Mouse (Mus musculus) cerebellum, postnatal 25 days (tissue): ENCODE data around the gene Itga2.

Experiments
- DNase-seq, 2 experiments: peaks; one replicate each; pipeline ENCODE4 v3.0.0; 2021; ENCODE audit warnings: mixed read lengths in 2 of 2

Itga2 gene

DNA sequence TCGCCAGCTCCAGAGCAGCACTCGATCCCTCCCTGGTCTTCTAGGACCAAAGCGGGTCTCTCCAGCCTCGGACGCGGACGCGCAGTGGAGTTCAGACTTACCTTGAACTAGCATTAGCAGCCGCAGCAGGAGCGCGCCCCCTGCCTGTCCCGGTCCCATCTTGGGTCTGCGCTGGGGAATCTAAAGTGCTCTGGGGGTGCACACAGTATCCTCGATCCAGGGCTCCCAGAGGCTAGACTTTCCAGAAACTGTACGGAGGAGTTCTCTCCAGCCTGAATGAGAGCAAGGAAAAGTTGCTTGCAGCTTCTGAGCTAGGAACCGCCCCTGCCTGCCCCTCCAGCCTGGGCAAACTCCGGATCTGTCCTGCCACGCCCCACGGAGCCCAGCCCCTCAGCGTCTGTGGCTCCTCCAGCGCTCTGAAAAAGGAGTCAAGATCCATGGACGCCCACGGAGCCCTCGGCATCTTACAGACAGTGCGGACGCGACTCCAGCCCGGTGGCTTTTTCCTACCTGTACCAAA, at the start of gene Itga2:
Gene Itga2, minus strand, starts transcription at position 326 of the 520 bp plus-strand sequence.
- peak; percentile 20 to 50 for DNase-seq

DNA sequence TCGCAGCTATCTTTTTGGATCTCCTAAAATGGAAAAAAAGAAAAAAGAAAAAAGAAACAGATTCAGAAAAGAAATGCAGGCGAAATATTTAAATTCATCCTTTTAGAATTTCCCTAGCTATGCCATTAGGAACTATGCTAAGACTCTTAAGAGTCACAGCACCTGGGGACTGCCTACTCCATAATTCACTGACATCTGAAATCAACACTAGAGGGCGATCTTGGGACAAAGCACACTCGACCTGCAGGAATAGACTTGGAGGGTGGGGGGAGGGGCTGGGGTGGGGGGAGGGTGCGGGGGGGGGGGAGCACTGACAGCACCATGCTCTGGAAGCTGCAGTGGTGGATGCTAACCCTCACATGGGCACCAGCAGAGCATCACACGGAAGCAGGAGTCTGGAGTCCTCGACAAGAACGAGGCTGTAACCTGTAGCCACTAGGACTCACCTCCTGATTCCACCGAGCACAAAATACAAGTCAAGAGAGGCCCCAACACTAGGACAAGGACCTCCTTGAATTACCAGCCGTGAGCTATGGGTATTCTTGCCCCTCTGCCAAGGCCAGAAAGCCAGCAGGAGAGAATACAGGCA, 49.0 kb upstream of the Itga2 start:
- no peak for DNase-seq

DNA sequence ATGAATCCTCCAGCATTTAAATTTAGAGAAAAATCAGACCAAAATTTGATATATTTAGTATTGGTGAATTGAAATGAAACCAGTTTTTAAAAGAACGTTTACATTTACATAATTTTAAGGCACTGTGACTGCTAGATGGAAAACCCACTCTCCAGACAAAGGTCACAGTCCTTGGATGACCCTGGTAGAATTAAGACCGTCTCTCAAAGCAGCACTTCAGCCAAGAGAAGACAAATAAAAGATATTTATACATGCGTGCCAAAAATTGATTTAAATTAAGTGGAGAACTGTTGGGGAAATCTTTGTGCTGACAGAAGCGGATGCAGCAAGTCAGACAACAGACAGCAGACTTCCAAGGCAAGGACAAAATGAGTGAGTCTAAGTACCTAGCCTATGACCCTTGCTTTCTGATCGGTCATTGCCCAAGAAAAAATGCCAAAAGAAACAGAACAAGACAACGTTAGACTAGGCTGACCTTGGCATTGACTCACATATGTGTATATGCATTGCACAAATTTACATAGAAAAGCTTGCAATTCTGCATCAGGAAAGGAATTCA, 42.7 kb upstream of the Itga2 start:
- no peak for DNase-seq

DNA sequence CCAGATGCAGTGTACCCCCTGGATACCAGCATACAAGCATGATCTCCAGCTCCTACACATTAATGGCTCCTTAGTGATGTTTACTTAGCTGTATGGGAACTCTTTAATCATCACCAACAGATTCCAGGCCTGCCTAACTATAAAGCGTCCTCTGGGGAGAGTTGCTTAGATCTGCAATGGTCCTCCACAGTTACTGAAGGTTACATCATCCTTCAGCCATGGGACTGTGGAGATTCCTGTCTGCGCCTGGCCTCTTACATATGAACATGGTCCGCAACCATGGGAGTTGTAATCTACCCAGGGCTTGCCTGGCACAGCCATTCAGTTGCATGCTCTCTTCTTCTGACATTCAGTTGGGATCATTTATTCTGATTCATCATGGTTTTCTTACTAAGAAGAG, 40.0 kb upstream of the Itga2 start:
- DNase-seq: no peak

DNA sequence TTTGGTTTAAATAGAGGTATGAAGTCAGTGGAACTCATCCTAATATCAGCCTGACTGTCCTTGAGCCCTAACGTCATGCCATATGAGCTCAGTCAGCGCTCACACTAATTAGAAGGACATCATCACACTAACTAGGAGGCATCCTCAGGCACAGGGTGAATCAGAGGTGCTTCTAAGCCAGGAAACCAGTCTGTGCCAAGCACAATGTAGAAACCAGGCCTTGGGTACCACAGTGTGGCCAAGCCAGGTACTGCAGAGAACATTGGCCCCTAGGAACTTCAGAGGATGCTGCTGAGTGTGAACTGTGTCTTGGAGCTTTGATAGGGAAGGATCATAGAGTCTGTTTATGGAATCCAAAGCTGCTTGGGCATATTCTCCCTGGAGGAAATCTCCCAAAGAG, 32.3 kb upstream of the Itga2 start:
- DNase-seq: peak; percentile 88 to 91

DNA sequence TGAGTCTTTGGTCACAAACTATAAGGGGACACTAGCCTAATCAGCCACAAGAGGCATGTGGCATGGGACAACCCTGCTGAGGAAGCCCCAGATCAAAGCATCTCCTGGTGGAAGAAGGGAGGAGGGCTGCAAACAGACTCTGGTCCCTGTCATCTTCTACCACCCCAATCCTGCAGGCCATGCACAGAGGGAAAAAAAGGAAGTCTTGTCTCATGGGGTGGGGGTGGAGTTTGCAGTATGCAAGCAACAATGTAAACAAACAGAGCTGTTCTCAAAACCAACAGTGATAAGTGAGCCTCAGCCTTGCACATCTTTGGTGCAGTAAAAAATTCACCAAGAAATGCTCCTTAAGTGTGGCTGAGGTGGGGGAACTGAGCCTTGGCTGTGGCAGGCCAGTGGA, 22.6 kb upstream of the Itga2 start:
- no peak for DNase-seq

DNA sequence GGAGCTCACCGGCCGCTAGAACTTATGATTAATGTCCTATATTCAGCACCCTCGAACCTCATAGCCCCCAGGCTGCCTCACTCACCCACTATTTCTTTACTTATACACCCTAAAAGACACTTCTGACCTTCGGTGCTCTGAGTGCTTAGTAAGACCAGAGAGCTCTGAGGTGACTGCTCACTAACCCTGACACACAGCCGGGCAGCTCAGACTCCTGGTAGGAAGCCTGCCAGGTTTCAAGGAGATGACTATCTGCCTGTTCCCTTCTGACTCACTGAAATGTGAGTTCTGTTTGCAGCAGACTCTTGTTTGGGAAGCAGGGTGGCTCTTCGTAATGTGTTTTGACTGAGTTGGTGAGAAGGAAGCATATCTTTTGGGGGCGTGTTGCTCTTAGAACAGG, 1.6 kb upstream of the Itga2 start:
- DNase-seq: no peak

DNA sequence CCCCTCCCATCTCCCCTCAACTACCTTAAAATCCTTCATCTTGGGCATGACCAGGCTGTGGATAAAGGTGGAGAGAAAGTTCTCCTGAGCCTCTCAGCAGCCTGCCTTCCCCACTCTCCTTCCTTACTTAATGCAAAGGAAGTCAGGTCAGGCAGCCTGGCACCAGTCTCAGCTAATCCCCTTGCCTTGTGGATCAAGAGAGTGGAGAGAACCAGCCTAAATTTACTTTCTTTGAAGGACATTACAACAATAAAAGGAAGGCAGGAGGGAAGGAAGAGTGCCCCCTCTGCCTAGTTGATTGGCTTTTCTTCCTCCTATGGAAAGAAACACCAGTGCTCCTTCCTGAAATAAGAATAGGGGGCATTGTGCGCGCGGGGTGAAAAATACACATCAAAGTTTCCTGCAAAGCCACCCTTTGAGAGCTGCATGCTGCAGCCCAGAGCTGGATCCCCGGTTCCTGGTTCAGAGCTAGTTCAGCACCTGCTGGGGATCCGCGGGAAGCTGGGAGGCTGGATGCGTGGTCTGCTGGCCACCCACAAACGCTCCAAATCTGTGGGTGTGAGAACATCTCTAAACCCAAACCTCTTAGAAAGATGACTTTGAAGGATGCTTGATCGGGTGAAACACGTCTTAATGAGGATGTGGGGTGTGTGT, 777 bp downstream of the Itga2 start:
- peak in 1 of 2 experiments; percentile 16 for DNase-seq

DNA sequence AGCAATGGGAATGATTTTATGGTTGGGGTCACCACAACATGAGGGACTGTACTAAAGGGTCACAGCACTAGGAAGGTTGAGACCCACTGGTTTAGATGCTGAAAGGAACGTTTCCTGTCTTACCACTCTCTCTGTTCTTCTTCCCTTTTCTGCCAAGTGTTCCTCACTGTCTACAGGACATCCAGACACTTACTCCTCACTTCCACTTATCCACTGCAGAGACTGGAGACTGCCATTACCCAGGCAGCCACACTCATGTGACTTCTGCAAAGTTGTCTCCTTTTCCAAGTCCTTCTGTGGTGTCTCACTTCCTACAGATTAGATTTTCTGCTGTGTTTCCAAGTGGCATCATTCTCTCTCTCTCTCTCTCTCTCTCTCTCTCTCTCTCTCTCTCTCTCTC, 7.1 kb downstream of the Itga2 start:
- DNase-seq: no peak

DNA sequence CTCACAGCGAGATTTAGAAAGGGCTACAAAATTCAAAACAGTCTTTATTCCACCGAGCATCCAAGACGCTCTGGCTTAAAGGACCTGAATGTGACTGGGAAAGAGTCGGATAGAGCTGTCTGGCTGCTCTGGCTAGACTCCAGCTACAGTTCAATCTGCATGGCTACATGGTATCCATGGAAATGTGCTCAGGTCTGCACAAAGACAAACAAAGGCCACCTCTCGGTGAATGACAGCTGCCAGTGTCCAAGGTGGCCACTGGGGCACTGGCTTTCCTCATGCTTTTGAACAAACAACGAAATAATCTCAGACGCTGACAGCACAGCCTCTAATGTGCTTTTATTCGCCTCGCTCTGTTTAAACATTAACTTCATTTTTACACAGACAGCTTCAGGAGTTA, 8.6 kb downstream of the Itga2 start:
- peak in 1 of 2 experiments; percentile 30 for DNase-seq

DNA sequence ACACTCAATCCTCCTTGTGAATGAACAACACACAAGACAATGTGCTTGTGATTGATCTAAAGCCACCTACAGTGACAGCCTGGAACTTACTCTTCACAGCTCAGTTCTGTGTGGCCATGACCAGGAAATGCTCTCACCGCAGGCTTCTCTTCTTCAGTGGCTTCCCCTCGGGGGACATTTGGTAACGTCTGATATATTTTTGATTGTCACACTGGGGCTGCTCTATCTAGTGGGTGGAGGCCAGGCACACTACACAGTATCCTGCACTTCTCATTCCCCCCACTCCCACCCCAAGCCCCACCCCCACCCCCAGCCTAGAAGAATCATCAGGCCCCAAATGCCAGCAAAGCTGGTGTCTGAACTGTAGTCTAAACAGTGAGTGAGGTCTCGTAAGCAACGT, 16.1 kb downstream of the Itga2 start:
- DNase-seq: no peak

DNA sequence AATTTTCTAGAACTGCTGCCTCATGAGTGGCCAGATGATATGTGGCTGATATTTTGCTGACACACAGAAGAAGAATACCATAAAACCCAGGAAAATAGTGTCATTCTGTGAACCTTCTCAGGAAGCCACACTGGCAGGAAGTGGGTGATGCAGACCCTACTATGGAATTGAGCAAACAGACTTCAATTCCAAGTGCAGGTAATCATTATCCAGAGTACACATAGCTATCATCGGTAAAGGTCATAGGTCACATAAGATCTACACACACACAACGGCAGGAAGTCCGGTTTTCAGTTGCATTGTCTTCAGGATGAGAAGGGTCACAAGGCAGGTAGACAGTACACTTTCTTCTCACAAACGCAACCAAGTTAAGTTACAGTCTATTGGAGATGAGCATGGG, 16.9 kb downstream of the Itga2 start:
- DNase-seq: no peak

DNA sequence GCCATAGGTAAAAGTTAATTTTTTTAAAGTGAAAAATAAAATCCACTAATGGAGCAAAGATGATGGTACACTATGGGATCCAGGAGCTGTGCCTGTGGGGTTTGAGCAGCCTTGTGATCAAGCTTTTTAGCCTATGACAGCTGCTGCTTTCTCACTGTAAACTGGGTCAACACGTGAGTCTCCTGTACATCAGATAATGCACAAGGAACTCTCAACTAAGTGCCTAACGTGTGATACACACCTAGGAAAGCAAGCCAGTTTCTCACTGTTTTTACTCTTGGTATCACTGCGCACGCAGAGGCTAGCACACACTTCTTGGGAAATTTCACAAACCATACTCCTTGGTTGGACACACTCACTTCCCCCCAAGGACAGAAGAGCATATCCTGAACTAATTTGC, 17.3 kb downstream of the Itga2 start:
- no peak for DNase-seq

DNA sequence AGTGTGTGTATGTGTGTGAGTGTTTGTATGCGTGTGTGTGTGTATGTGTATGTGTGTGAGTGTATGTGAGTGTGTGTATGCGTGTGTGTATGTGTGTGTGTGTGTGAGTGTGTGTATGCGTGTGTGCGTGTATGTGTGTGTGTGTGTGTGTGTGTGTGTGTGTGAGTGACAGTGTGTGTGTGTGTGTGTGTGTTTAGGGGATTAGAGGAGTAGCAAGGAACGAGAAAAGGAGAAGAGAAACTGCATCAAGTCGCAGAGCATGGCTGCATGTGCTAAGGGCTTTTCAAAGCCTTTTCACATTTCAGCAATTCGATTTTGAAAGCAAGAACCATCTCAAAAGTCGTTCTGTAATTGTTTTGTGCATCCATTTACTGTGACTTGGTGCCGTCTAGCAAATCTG, 21.3 kb downstream of the Itga2 start:
- DNase-seq: no peak

DNA sequence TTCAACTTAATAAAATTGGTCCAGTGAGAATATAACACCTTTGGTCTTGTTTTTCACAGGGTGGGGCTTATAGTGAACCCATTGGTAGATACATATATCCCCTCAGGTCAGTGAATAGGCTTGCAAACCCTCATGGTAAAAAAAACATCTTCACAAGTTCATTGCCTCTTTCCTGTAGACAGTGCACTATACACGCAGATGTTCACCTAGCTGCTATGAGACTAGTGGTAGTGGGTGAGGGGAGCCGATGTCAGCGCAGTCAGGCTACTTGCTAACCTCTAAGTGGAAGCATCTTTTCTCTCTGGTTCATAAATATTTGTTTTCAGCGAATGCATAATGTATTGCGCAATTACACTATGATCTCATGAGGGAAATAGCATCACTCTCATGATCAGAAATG, 22.4 kb downstream of the Itga2 start:
- DNase-seq: no peak

DNA sequence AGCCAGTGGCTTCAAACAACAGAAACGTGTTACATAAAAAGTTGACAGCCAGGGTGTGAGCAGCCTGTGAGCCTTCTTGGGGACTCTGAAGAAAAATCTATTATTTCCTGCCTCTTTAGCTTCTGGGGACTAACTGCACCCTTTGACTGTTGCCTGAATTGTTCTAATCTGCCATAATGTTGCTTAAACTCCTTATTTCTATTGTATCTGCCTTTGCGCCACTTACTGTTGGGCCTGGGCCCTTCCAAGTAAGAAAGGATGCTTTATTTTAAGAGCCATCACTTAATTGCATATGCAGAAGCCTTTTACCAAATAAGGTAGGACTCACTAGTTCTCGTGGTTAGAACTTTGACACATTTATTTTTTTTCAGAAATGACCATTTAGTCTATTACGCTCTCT, 24.0 kb downstream of the Itga2 start:
- no peak for DNase-seq

DNA sequence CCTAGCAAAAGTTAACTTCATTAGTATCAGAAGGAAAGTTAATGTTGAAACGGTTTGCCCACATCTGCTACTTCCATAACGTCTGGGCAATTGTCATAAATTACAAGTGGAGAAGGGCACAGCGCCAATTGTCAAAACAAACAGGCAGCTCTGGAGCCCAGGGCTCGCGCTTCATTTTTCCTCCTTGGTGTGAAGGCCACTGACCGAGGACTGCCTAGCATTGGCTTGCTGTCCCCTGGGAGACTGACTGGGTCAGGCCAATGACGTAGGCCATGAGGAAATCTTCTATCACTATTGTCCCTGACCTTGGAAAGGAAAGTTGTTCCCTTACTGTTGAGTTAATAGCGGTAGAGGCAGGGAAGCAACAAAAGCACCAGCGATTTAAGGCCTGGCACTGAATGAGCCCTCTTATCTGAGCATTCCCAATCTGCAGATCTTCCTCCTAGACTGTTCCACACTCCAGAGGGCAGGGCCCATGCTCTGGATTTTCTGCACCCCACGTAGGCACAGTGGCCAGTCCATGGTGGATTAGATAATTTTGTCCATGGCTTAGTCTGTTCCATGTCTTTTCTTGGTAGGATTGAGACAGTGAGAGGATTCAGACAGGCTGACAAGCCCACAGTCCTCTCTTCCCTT, 35.0 kb downstream of the Itga2 start:
- DNase-seq: no peak

DNA sequence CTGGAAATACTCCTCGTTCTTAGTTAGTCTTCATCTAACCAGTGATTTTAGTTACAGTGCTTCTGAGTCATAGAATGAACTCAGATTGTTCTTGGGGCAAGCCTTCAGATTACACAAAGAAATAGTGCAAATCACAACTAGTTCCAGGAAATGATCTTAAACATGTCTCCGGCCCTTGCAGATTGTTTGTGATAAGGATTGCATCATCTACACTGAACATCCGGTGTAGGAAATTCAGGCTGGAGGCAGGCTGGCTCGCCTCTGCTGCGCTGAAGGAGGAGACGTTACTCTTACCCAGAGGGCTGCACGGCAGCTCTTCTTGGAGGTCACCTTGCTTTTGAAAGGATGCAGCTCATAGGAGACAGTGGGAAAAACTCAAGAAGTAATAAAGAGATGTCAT, 36.0 kb downstream of the Itga2 start:
- DNase-seq: no peak

DNA sequence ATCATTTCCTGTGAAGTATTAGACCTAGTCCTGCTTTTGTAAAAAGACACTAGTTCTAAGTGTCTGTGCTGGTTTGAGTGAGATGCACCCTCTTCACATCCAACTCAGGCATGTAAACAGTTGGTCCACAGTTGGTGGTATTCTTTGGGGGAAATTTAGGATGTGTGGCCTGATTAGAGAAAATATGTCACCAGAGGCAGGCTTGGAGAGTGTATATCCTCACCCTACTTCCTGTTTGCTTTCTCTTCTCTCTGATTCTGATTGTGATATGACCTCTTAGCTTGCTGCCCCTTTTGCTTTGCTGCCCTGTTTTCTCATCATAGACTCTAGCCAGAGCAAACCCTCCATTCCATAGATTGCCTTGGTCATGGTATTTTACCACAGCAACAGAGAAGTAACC, 37.2 kb downstream of the Itga2 start:
- DNase-seq: no peak

DNA sequence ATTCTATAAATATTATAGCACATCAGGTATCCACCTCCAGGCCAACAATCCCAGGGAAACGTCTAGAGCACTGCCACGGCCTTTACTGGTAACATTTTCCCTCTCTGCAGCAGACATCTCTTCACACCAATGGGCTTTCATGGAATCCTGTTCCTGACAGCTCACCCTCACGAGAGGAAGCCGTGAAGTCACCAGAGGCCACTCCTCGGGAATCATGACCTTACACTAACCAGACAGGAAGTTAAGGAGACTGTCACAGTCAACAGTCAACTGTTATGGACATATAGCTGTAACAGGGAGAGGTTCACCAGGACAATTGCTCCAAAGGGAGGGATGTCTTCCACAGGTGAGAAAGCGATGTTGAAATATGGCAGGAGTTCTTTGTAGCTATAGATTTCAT, 40.2 kb downstream of the Itga2 start:
- DNase-seq: no peak

DNA sequence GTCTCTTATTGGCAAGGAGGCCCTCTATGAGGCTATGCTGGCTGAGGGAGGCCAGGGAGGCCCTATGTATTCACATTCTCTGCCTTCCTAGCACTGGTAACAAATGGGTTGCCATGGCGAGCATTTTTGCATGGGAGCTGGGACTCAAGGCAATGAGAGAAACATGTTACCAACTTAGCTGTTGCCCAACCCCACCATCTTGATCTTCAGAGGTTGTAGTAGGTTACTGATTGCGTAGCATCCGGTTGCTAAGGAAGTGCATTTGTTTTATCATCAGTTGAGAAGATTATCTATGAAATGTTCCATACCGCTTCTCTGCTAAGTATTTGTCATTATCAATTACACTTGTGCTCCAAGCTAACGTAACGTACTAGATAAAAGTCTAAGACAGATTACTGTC, 44.2 kb downstream of the Itga2 start:
- no peak for DNase-seq

DNA sequence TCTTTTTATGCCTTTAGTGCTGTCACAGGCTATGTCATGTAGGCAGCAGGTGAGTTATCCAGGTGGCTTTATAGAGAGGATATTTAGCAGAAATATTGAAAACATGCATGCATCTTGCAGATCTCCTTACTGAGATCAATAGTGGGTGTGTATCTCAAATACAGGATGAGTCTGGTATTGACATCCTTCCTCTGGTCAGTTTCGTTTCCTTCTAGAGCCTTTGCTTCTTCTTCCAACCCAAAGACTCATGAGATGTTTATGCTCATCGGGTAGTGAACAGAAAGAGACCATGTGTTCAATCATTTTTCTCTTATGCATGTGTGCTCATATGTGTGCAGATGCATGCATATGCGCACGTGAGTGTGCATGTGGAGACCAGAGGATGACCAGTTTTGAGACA, 44.6 kb downstream of the Itga2 start:
- no peak for DNase-seq

DNA sequence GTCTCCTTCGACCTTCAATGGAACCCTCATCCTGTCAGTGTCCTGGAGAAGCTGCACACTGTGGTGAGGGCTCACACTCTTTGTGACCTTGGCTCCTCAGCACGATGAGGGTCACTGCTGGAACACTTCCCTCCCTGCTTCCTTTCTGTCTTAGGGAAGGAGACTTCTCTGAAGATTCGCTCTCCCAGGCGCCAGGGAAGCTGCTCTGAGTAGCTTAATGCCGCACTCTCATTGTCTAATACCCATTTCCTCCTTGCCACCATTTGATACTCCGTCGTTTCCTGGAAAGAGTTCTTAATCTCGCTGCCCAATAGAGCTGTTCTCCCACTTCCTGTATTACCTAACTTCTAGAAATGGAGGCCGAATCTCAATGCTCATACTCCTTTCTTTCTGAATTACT, 46.7 kb downstream of the Itga2 start:
- DNase-seq: no peak

DNA sequence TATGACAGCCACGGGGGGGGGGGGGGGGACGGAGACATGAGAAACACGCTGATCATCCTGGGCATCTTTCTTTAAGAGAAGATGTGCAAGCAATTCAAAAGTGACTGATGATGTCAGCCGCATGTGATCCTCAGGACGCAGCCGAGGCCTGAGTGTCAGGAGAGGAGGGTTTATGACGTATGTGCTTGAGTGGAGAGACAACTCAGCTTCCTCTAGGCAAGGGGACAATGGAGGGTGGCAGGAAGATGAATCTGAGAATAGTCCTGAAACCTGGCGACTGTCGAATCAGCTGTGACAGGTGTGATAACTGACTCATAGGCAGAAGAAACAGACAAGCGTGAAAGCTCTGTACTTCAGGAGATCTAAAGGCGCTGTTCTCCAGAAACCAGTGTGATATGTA, 53.2 kb downstream of the Itga2 start:
- DNase-seq: no peak
